8 mouse cellular contexts compared by ENCODE assay signal in genomic region chr7:35686756-35687155, GRCm38 (mm10). TPM values are rescaled to one million over a fixed set of nuclear protein-coding genes. Genes with fewer than 3 reads are reported as not detected.
DNase-seq lines count a peak whose midpoint lies in the region; ATAC-seq and TF ChIP-seq lines count a peak whose summit lies in the region.

No protein-coding gene starts in this region.

- CTCF ChIA-PET in Patski (lab: Charles Lee): interaction anchor here (0.7 to 2.2 kb wide), 7 partner anchors 9 to 69 kb away, joined by 3 to 7 read pairs (median 3); no protein-coding TSS in a partner anchor

- WGBS in forebrain, embryonic 14.5 days: 34% methylated on average over 13 of the region's 13 CpGs
- WGBS in hindbrain, embryonic 10.5 days: 30% methylated on average over 13 of the region's 13 CpGs

- no peak overlapping the region for H3K4me2 ChIP-seq in forebrain, embryonic 14.5 days (ENCODE audit: low read length)

- peaks cover 42% of the 10 kb centered on the region for H3K4me1 ChIP-seq in forebrain, embryonic 14.5 days (ENCODE audit: control insufficient read depth, insufficient read depth, low read length)
- peaks cover 46% of the 10 kb centered on the region for H3K4me1 ChIP-seq in hindbrain, embryonic 10.5 days (replicated peaks)

- no peaks in the 10 kb centered on the region for H3K9me3 ChIP-seq in forebrain, embryonic 14.5 days (replicated peaks; ENCODE audit: control insufficient read depth, low read length)
- 0 out of 2 replicates have a peak, but pooled peaks cover 3% of the 10 kb centered on the region for H3K9me3 ChIP-seq in hindbrain, embryonic 10.5 days

- no peak for DNase-seq in Patski (ENCODE audit: low read depth, low spot score)
- peak; percentile 44 for DNase-seq in c-Kit-positive CD71-positive TER-119-positive erythroid progenitor cells, embryonic 14.5 days (ENCODE audit: low spot score)
- peak; percentile 71 for DNase-seq in forebrain, embryonic 14.5 days (ENCODE audit: low spot score)
- DNase-seq in hindbrain, embryonic 10.5 days (ENCODE audit: low spot score): peak; percentile 52
- DNase-seq in layer of hippocampus, postnatal 14 days (ENCODE audit: low spot score in 2 of 2): peak; percentile 47 to 49
- peak; percentile 44 for DNase-seq in lung, postnatal 36 days
- DNase-seq in skeletal muscle tissue, adult 2 months (ENCODE audit: low read depth, low spot score): peak; percentile 17
- DNase-seq in yolk sac, embryonic 10.5 days (ENCODE audit: low spot score): no peak

- no peak for ATAC-seq in Patski
- ATAC-seq in forebrain, embryonic 14.5 days: no peak

- in situ Hi-C loops in Patski (cut with MboI; ENCODE audit: low pct_unique_long_range_greater_than_20kb): loop anchor here (5.0 to 25.0 kb wide), 3 partner anchors 71 to 1676 kb away; no protein-coding TSS in a partner anchor

- H3K4me3 ChIP-seq in forebrain, embryonic 14.5 days (ENCODE audit: low read depth, low read length): no peak overlapping the region
- peak overlapping the region; percentile 3; the same call in 1 of the 2 replicates for H3K4me3 ChIP-seq in hindbrain, embryonic 10.5 days

- H3K9ac ChIP-seq in forebrain, embryonic 14.5 days (ENCODE audit: low read length): no peak overlapping the region

- peaks cover 18% of the 10 kb centered on the region for H3K36me3 ChIP-seq in forebrain, embryonic 14.5 days (ENCODE audit: control insufficient read depth, insufficient read depth, low read length)
- peaks cover 29% of the 10 kb centered on the region for H3K36me3 ChIP-seq in hindbrain, embryonic 10.5 days

- TF ChIP-seq CTCF in Patski (IDR thresholded peaks at IDR 0.05): peak; percentile 93

- H3K27me3 ChIP-seq in Patski: no peaks in the 10 kb centered on the region
- H3K27me3 ChIP-seq in forebrain, embryonic 14.5 days (replicated peaks; ENCODE audit: control insufficient read depth, insufficient read depth, low read length): no peaks in the 10 kb centered on the region
- no peaks in the 10 kb centered on the region for H3K27me3 ChIP-seq in hindbrain, embryonic 10.5 days (ENCODE audit: insufficient read depth, poor library complexity, severe bottlenecking)

- POLR2A ChIA-PET in Patski (lab: Charles Lee): no interaction called here

- no peak overlapping the region for H3K27ac ChIP-seq in forebrain, embryonic 14.5 days (ENCODE audit: low read depth, low read length)
- peak overlapping the region; percentile 9; the same call in 1 of the 2 replicates for H3K27ac ChIP-seq in hindbrain, embryonic 10.5 days

RNA-seq across cellular contexts. Expression of gene Pdcd5, which starts 39.4 kb away (rescaled TPM):
- polyA plus RNA-seq in Patski (2021): 80.7 TPM
- polyA plus RNA-seq in forebrain, embryonic 14.5 days (2014; fragmentation: Nextera tagmentation; extraction: Ambion mirVana): 232 and 268 TPM in 2 replicates
- polyA plus RNA-seq in hindbrain, embryonic 10.5 days (2016; fragmentation: Nextera tagmentation; extraction: Ambion mirVana): 300 and 302 TPM in 2 replicates
- total RNA-seq in layer of hippocampus, postnatal 14 days (2021): 10 to 100 TPM; 83.5 to 87.2 TPM

Comparison
In these comparisons a context has a peak if more than half of its experiments do, and no peak if none do; other contexts are left out.
1. DNase-seq: peak in c-Kit-positive CD71-positive TER-119-positive erythroid progenitor cells, embryonic 14.5 days (single experiment), forebrain, embryonic 14.5 days (single experiment), hindbrain, embryonic 10.5 days (single experiment), layer of hippocampus, postnatal 14 days (2 of 2), lung, postnatal 36 days (single experiment) and skeletal muscle tissue, adult 2 months (single experiment); none in Patski (single experiment) and yolk sac, embryonic 10.5 days (single experiment).